Mouse (Mus musculus) limb, embryonic 15.5 days (tissue): ENCODE data around the gene Fxyd3. TPM values are rescaled to one million over a fixed set of nuclear protein-coding genes. Genes with fewer than 3 reads are reported as not detected.

Experiments used
- ATAC-seq: fragments of 200-750 bp; cut with Nextera tagmentation; 2 replicates; pipeline ENCODE4 v1.8.0; 2017; ENCODE audit warnings: low read depth, moderate TSS enrichment; ENCODE audit not compliant: insufficient number of reproducible peaks, low FRiP score, low TSS enrichment
- H3K27ac ChIP-seq: fragments of 300-500 bp; sonication (generic); 2 replicates; pipeline ENCODE4 v1.5.1; 2015; ENCODE audit warnings: moderate library complexity, mild to moderate bottlenecking, inconsistent platforms
- H3K27me3 ChIP-seq: fragments of 300-500 bp; sonication (generic); 2 replicates; pipeline ENCODE4 v1.6.1; 2015; ENCODE audit warnings: inconsistent platforms
- H3K36me3 ChIP-seq: fragments of 300-500 bp; sonication (generic); 2 replicates; pipeline ENCODE4 v1.6.1; 2015; ENCODE audit warnings: inconsistent platforms
- H3K4me1 ChIP-seq: fragments of 300-500 bp; sonication (generic); 2 replicates; pipeline ENCODE4 v1.6.1; 2015; ENCODE audit warnings: inconsistent platforms
- H3K4me2 ChIP-seq: fragments of 300-500 bp; sonication (generic); 2 replicates; pipeline ENCODE4 v1.6.1; 2015; ENCODE audit warnings: mild to moderate bottlenecking, inconsistent platforms
- H3K4me3 ChIP-seq: fragments of 300-500 bp; sonication (generic); 2 replicates; pipeline ENCODE4 v1.5.1; 2015; ENCODE audit warnings: mild to moderate bottlenecking, inconsistent platforms
- H3K9ac ChIP-seq: fragments of 300-500 bp; sonication (generic); 2 replicates; pipeline ENCODE4 v1.6.1; 2015; ENCODE audit warnings: inconsistent platforms
- H3K9me3 ChIP-seq: fragments of 300-500 bp; sonication (generic); 2 replicates; pipeline ENCODE4 v1.6.1; 2016; ENCODE audit warnings: inconsistent platforms
- WGBS: fragments of 180-500 bp; shearing (Covaris S2); methylation state at CpG from one replicate; pipeline ENCODE4 v1.1.7; 2015; 5-methylcytosine and 5-hydroxymethylcytosine counted together
- polyA plus RNA-seq: library from polyadenylated mRNA; unstranded; fragments of >200 nt; fragmentation: Nextera tagmentation; extraction: Ambion mirVana; gene quantifications from 2 replicates; pipeline ENCODE4 v1.2.1, GENCODE M21; 2015

The Fxyd3 gene
- polyA plus RNA-seq, 1 experiment from 2014 or later, result 91.8 TPM

- WGBS, result 77% methylated on average over 12 of the region's 12 CpGs
- no peaks in the 10 kb centered on the region for H3K9me3 ChIP-seq
- no peak overlapping the region for H3K4me3 ChIP-seq
- H3K36me3 ChIP-seq, result no peaks in the 10 kb centered on the region
- no peak overlapping the region for H3K27ac ChIP-seq
- peaks cover 16% of the 10 kb centered on the region for H3K4me1 ChIP-seq
- no peak overlapping the region for H3K4me2 ChIP-seq
- no peak for ATAC-seq
- no peaks in the 10 kb centered on the region for H3K27me3 ChIP-seq
- no peak overlapping the region for H3K9ac ChIP-seq
Measured at GRCm38 (mm10) chr7:31063074-31063560, 13.4 kb downstream of the Fxyd3 start.

GRCm38 (mm10) chr7:31060621-31061010 is 15.9 kb downstream of the Fxyd3 start:
- Histone ChIP-seq H3K4me1 (peaks cover 11% of the 10 kb centered on the region), H3K4me3 (no peak overlapping the region), H3K27ac (no peak overlapping the region), H3K4me2 (no peak overlapping the region), H3K36me3 (no peaks in the 10 kb centered on the region), H3K27me3 (no peaks in the 10 kb centered on the region), H3K9ac (no peak overlapping the region), H3K9me3 (no peaks in the 10 kb centered on the region)
- 85% methylated on average over 7 of the region's 7 CpGs for WGBS
- no peak for ATAC-seq

- H3K4me2 ChIP-seq, result no peak overlapping the region
- H3K4me3 ChIP-seq, result no peak overlapping the region
- no peaks in the 10 kb centered on the region for H3K36me3 ChIP-seq
- H3K9me3 ChIP-seq, result no peaks in the 10 kb centered on the region
- H3K27me3 ChIP-seq, result no peaks in the 10 kb centered on the region
- WGBS, result 68% methylated on average over 11 of the region's 11 CpGs
- peak overlapping the region; percentile 22; the same call in 1 of the 2 replicates for H3K27ac ChIP-seq
- H3K4me1 ChIP-seq, result peaks cover 16% of the 10 kb centered on the region
- no peak overlapping the region for H3K9ac ChIP-seq
- ATAC-seq, result no peak
Measured at GRCm38 (mm10) chr7:31059919-31060620, 16.4 kb downstream of the Fxyd3 start.

GRCm38 (mm10) chr7:31059108-31059507 is 17.4 kb downstream of the Fxyd3 start, which contains the start of gene Lgi4:
Lgi4 (plus strand) TSS chr7:31059342.
- no peak within 1 kb of the TSS for H3K9ac ChIP-seq
- no peak within 1 kb of the TSS for H3K4me3 ChIP-seq
- peaks cover 26% of the 10 kb centered on the region for H3K4me1 ChIP-seq
- WGBS, result 3% methylated on average over 2 of the region's 2 CpGs
- H3K27me3 ChIP-seq, result peaks cover 7% of the 10 kb centered on the region
- no peaks in the 10 kb centered on the region for H3K36me3 ChIP-seq
- peak; percentile 49; the same call in 1 of the 2 replicates for ATAC-seq
- no peak within 1 kb of the TSS for H3K4me2 ChIP-seq
- no peaks in the 10 kb centered on the region for H3K9me3 ChIP-seq
- peak within 1 kb of the TSS; percentile 22 for H3K27ac ChIP-seq

- H3K4me2 ChIP-seq, result no peak overlapping the region
- ATAC-seq, result no peak
- peaks cover 35% of the 10 kb centered on the region for H3K4me1 ChIP-seq
- H3K36me3 ChIP-seq, result no peaks in the 10 kb centered on the region
- H3K9ac ChIP-seq, result no peak overlapping the region
- peaks cover 16% of the 10 kb centered on the region for H3K27me3 ChIP-seq
- H3K27ac ChIP-seq, result no peak overlapping the region
- H3K9me3 ChIP-seq, result no peaks in the 10 kb centered on the region
- WGBS, result 75% methylated on average over 6 of the region's 6 CpGs
- no peak overlapping the region for H3K4me3 ChIP-seq
Measured at GRCm38 (mm10) chr7:31058211-31058610, 18.3 kb downstream of the Fxyd3 start.

GRCm38 (mm10) chr7:31057730-31058129 is 18.8 kb downstream of the Fxyd3 start:
- no peak for ATAC-seq
- H3K4me2 ChIP-seq, result no peak overlapping the region
- no peak overlapping the region for H3K4me3 ChIP-seq
- H3K4me1 ChIP-seq, result peaks cover 40% of the 10 kb centered on the region
- no peak overlapping the region for H3K27ac ChIP-seq
- 66% methylated on average over 5 of the region's 5 CpGs for WGBS
- no peaks in the 10 kb centered on the region for H3K9me3 ChIP-seq
- no peaks in the 10 kb centered on the region for H3K36me3 ChIP-seq
- H3K27me3 ChIP-seq, result peaks cover 18% of the 10 kb centered on the region
- no peak overlapping the region for H3K9ac ChIP-seq

GRCm38 (mm10) chr7:31057071-31057470 is 19.4 kb downstream of the Fxyd3 start, which contains the start of gene Fxyd1:
Fxyd1 (minus strand) TSS chr7:31057199.
- Histone ChIP-seq H3K4me1 (peaks cover 46% of the 10 kb centered on the region), H3K27me3 (peaks cover 25% of the 10 kb centered on the region), H3K9ac (no peak within 1 kb of the TSS), H3K4me2 (no peak within 1 kb of the TSS), H3K4me3 (no peak within 1 kb of the TSS), H3K27ac (no peak within 1 kb of the TSS), H3K9me3 (no peaks in the 10 kb centered on the region), H3K36me3 (no peaks in the 10 kb centered on the region)
- ATAC-seq, result no peak
- 62% methylated on average over 2 of the region's 2 CpGs for WGBS

- Histone ChIP-seq H3K27me3 (peaks cover 31% of the 10 kb centered on the region), H3K9ac (no peak overlapping the region), H3K4me1 (peaks cover 53% of the 10 kb centered on the region), H3K9me3 (no peaks in the 10 kb centered on the region), H3K36me3 (no peaks in the 10 kb centered on the region), H3K4me2 (no peak overlapping the region), H3K27ac (no peak overlapping the region), H3K4me3 (no peak overlapping the region)
- WGBS, result 73% methylated on average over 7 of the region's 7 CpGs
- no peak for ATAC-seq
Measured at GRCm38 (mm10) chr7:31056448-31056847, 20.1 kb downstream of the Fxyd3 start.

- H3K4me1 ChIP-seq, result peaks cover 58% of the 10 kb centered on the region
- no peaks in the 10 kb centered on the region for H3K36me3 ChIP-seq
- H3K4me3 ChIP-seq, result no peak overlapping the region
- no peak overlapping the region; the same call in 1 of the 2 replicates for H3K4me2 ChIP-seq
- H3K27me3 ChIP-seq, result peaks cover 37% of the 10 kb centered on the region
- WGBS, result 23% methylated on average over 2 of the region's 4 CpGs
- no peaks in the 10 kb centered on the region for H3K9me3 ChIP-seq
- no peak for ATAC-seq
- H3K9ac ChIP-seq, result no peak overlapping the region
- H3K27ac ChIP-seq, result peak overlapping the region; percentile 73
Measured at GRCm38 (mm10) chr7:31055883-31056282, 20.6 kb downstream of the Fxyd3 start.

GRCm38 (mm10) chr7:31055354-31055824 is 21.1 kb downstream of the Fxyd3 start:
- peak; percentile 85 for ATAC-seq
- Histone ChIP-seq H3K9ac (peak overlapping the region; percentile 32; the same call in 1 of the 2 replicates), H3K9me3 (no peaks in the 10 kb centered on the region), H3K27ac (peak overlapping the region; percentile 73), H3K4me3 (peak overlapping the region; percentile 40), H3K27me3 (peaks cover 42% of the 10 kb centered on the region), H3K4me1 (peaks cover 63% of the 10 kb centered on the region), H3K36me3 (no peaks in the 10 kb centered on the region), H3K4me2 (peak overlapping the region; percentile 53)
- 4% methylated on average over 10 of the region's 10 CpGs for WGBS

GRCm38 (mm10) chr7:31054661-31055320 is 21.7 kb downstream of the Fxyd3 start:
- H3K4me3 ChIP-seq, result peak overlapping the region; percentile 40
- no peaks in the 10 kb centered on the region for H3K9me3 ChIP-seq
- peak overlapping the region; percentile 32; the same call in 1 of the 2 replicates for H3K9ac ChIP-seq
- 43% methylated on average over 11 of the region's 11 CpGs for WGBS
- H3K4me1 ChIP-seq, result peaks cover 69% of the 10 kb centered on the region
- peak overlapping the region; percentile 53 for H3K4me2 ChIP-seq
- ATAC-seq, result no peak
- no peaks in the 10 kb centered on the region for H3K36me3 ChIP-seq
- peak overlapping the region; percentile 73 for H3K27ac ChIP-seq
- peaks cover 48% of the 10 kb centered on the region for H3K27me3 ChIP-seq
